Mouse (Mus musculus): ENCODE data around the gene Rps28. TPM values are rescaled to one million over a fixed set of nuclear protein-coding genes. Genes with fewer than 3 reads are reported as not detected.

The Rps28 gene
- total and polyA plus RNA-seq, 2 experiments: 275 to 500 TPM

GRCm38 (mm10) chr17:33779271-33779966 lies 44.9 kb downstream of the Rps28 start:
- Histone ChIP-seq H3K4me3 (ENCODE audit: insufficient read depth, low read depth, low read length) (peak overlapping the region; percentile 93), H3K27me3 (ENCODE audit: control insufficient read depth, insufficient read depth, low read length) (no peaks in the 10 kb centered on the region), H3K9ac (ENCODE audit: low read depth, low read length) (peak overlapping the region; percentile 70), H3K36me3 (ENCODE audit: control insufficient read depth, insufficient read depth, low read length) (peaks cover 47% of the 10 kb centered on the region), H3K4me1 (ENCODE audit: control insufficient read depth, insufficient read depth, low read length) (peaks cover 45% of the 10 kb centered on the region), H3K79me2 (ENCODE audit: control insufficient read depth, insufficient read depth, low read length) (peaks cover 6% of the 10 kb centered on the region; the same call in 1 of the 2 replicates), H3K27ac (replicated peaks; ENCODE audit: insufficient read depth, low read depth, low read length) (peak overlapping the region; percentile 96)
- 5% methylated on average over 9 of the region's 9 CpGs for WGBS
- TF ChIP-seq CTCF (IDR thresholded peaks at IDR 0.05; ENCODE audit: low read depth, low read length): no peak
- no peak for TF ChIP-seq POLR2A (IDR thresholded peaks at IDR 0.05; ENCODE audit: extremely low read depth, insufficient read depth, low read length)
- DNase-seq (ENCODE audit: extremely low read depth, low read depth, low spot score): peak; percentile 98

GRCm38 (mm10) chr17:33775287-33775686 lies 49.1 kb downstream of the Rps28 start:
- no peaks in the 10 kb centered on the region; the same call in 1 of the 2 replicates for H3K79me2 ChIP-seq (ENCODE audit: control insufficient read depth, insufficient read depth, low read length)
- peak overlapping the region; percentile 96 for H3K27ac ChIP-seq (replicated peaks; ENCODE audit: insufficient read depth, low read depth, low read length)
- peak overlapping the region; percentile 5; the same call in 1 of the 2 replicates for H3K9ac ChIP-seq (ENCODE audit: low read depth, low read length)
- no peak for DNase-seq (ENCODE audit: extremely low read depth, low read depth, low spot score)
- no peak overlapping the region for H3K4me3 ChIP-seq (ENCODE audit: insufficient read depth, low read depth, low read length)
- H3K4me1 ChIP-seq (ENCODE audit: control insufficient read depth, insufficient read depth, low read length): peaks cover 40% of the 10 kb centered on the region
- WGBS: 85% methylated on average over 4 of the region's 4 CpGs
- TF ChIP-seq POLR2A (IDR thresholded peaks at IDR 0.05; ENCODE audit: extremely low read depth, insufficient read depth, low read length): no peak
- no peak for TF ChIP-seq CTCF (IDR thresholded peaks at IDR 0.05; ENCODE audit: low read depth, low read length)
- H3K27me3 ChIP-seq (ENCODE audit: control insufficient read depth, insufficient read depth, low read length): no peaks in the 10 kb centered on the region
- H3K36me3 ChIP-seq (ENCODE audit: control insufficient read depth, insufficient read depth, low read length): peaks cover 48% of the 10 kb centered on the region

DNA sequence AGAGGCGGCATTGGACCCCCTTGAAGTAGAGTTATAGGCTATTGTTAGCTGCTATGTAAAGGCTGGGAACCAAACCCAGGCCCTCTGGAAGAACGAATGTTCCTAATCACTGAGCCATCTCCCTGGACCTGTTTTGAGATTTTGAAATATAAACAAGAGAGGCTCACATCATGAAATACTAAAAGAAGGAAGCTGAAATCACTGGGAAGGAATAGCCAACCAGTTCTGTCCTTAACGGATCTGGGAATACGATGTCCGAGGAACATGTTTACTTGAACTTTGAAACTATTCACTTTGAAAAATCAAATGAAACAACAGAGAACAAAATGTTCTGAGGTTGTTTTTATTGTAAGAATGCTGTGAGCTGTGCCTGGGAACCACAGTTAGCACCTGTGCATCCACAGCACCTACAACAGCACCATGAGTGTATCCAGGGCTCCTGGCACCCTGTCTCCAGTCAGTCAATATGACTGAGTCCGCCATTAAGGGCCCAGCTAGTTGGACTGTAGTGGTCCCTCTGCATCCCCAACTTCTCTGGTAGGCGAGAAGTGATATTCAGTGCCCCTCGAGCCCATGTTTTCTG lies 49.7 kb downstream of the Rps28 start:
- no peaks in the 10 kb centered on the region for H3K27me3 ChIP-seq (ENCODE audit: control insufficient read depth, insufficient read depth, low read length)
- H3K36me3 ChIP-seq (ENCODE audit: control insufficient read depth, insufficient read depth, low read length): peaks cover 43% of the 10 kb centered on the region
- H3K27ac ChIP-seq (replicated peaks; ENCODE audit: insufficient read depth, low read depth, low read length): peak overlapping the region; percentile 96
- no peak overlapping the region for H3K4me3 ChIP-seq (ENCODE audit: insufficient read depth, low read depth, low read length)
- peak overlapping the region; percentile 33; the same call in 1 of the 2 replicates for H3K9ac ChIP-seq (ENCODE audit: low read depth, low read length)
- TF ChIP-seq CTCF (IDR thresholded peaks at IDR 0.05; ENCODE audit: low read depth, low read length) (no peak), POLR2A (IDR thresholded peaks at IDR 0.05; ENCODE audit: extremely low read depth, insufficient read depth, low read length) (no peak)
- WGBS: 39% methylated on average over 8 of the region's 8 CpGs
- H3K4me1 ChIP-seq (ENCODE audit: control insufficient read depth, insufficient read depth, low read length): peaks cover 40% of the 10 kb centered on the region
- H3K79me2 ChIP-seq (ENCODE audit: control insufficient read depth, insufficient read depth, low read length): no peaks in the 10 kb centered on the region; the same call in 1 of the 2 replicates
- peak; percentile 96 for DNase-seq (ENCODE audit: extremely low read depth, low read depth, low spot score)

DNA sequence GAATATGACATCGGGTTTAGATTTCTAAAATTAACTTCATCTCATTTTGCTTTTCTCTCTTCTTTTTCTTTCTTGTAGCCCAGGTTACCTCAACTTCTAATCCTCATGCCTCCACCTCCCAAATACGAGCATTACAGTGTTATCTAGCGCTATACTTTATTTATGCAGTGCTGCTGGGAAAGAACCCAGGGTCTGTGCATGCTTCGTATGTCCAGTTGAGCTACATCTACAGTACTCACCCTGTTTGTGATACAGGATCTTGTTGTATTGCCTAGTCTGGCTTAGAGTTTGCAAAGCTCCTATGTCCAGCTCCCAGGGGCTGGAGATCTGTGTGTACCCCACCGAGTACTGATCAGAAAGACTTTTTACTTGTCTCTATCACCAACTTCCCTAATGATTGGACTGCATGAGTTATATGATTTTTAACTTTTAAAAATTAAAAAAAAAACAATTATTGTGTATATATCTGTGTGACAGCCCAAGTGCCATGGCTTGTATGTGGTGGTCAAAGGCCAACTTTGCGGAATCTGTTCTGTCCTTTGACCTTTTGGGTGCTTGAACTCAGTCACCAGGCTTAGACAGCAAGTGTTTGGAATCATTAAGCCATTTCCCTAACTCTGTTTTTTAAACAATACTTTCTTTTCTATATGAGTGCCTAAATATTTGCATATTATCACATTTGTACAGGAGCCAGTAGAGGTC lies 50.3 kb downstream of the Rps28 start:
- H3K27ac ChIP-seq (replicated peaks; ENCODE audit: insufficient read depth, low read depth, low read length): peak overlapping the region; percentile 91
- no peaks in the 10 kb centered on the region; the same call in 1 of the 2 replicates for H3K79me2 ChIP-seq (ENCODE audit: control insufficient read depth, insufficient read depth, low read length)
- peaks cover 40% of the 10 kb centered on the region for H3K4me1 ChIP-seq (ENCODE audit: control insufficient read depth, insufficient read depth, low read length)
- 58% methylated on average over 6 of the region's 6 CpGs for WGBS
- TF ChIP-seq CTCF (IDR thresholded peaks at IDR 0.05; ENCODE audit: low read depth, low read length): no peak
- TF ChIP-seq POLR2A (IDR thresholded peaks at IDR 0.05; ENCODE audit: extremely low read depth, insufficient read depth, low read length): no peak
- peaks cover 43% of the 10 kb centered on the region for H3K36me3 ChIP-seq (ENCODE audit: control insufficient read depth, insufficient read depth, low read length)
- H3K9ac ChIP-seq (ENCODE audit: low read depth, low read length): peak overlapping the region; percentile 33; the same call in 1 of the 2 replicates
- peak; percentile 88 for DNase-seq (ENCODE audit: extremely low read depth, low read depth, low spot score)
- H3K4me3 ChIP-seq (ENCODE audit: insufficient read depth, low read depth, low read length): no peak overlapping the region
- no peaks in the 10 kb centered on the region for H3K27me3 ChIP-seq (ENCODE audit: control insufficient read depth, insufficient read depth, low read length)

- H3K4me1 ChIP-seq (ENCODE audit: control insufficient read depth, insufficient read depth, low read length): peaks cover 35% of the 10 kb centered on the region
- WGBS: 24% methylated on average over 6 of the region's 6 CpGs
- DNase-seq (ENCODE audit: extremely low read depth, low read depth, low spot score): peak; percentile 96
- no peak for TF ChIP-seq CTCF (IDR thresholded peaks at IDR 0.05; ENCODE audit: low read depth, low read length)
- no peak for TF ChIP-seq POLR2A (IDR thresholded peaks at IDR 0.05; ENCODE audit: extremely low read depth, insufficient read depth, low read length)
- no peak overlapping the region for H3K4me3 ChIP-seq (ENCODE audit: insufficient read depth, low read depth, low read length)
- no peaks in the 10 kb centered on the region for H3K27me3 ChIP-seq (ENCODE audit: control insufficient read depth, insufficient read depth, low read length)
- H3K27ac ChIP-seq (replicated peaks; ENCODE audit: insufficient read depth, low read depth, low read length): peak overlapping the region; percentile 42
- H3K9ac ChIP-seq (ENCODE audit: low read depth, low read length): no peak overlapping the region
- peaks cover 37% of the 10 kb centered on the region for H3K36me3 ChIP-seq (ENCODE audit: control insufficient read depth, insufficient read depth, low read length)
- H3K79me2 ChIP-seq (ENCODE audit: control insufficient read depth, insufficient read depth, low read length): no peaks in the 10 kb centered on the region
Measured at GRCm38 (mm10) chr17:33773426-33773825, 50.9 kb downstream of the Rps28 start.
